Mouse (Mus musculus): ENCODE measurements around the gene Syne1.

GRCm38 (mm10) chr10:5058876-5059275 lies 492.4 kb downstream of the Syne1 start:
- TF ChIP-seq POLR2A (IDR thresholded peaks at IDR 0.05; ENCODE audit: borderline replicate concordance, low read depth, low read length) (no peak), CTCF (IDR thresholded peaks at IDR 0.05; ENCODE audit: low read depth, low read length) (no peak)

All from bone marrow macrophage, adult 2 months (primary cell).